Mouse (Mus musculus) ovary, adult 18-20 months (tissue): Measurements from ENCODE around the gene Scgb2a2.
A peak's percentile ranks its signal among the peaks of the same experiment; 100 is the strongest.
"Not testable (repeated sequence)": the region's sequence is repeated elsewhere in the genome, so short reads cannot be mapped to it uniquely, and the experiment has no call there.

Source experiments
- DNase-seq: peaks from one replicate; pipeline ENCODE4 v3.0.0; 2022; ENCODE audit warnings: low spot score, mixed read lengths

Scgb2a2 gene

DNA sequence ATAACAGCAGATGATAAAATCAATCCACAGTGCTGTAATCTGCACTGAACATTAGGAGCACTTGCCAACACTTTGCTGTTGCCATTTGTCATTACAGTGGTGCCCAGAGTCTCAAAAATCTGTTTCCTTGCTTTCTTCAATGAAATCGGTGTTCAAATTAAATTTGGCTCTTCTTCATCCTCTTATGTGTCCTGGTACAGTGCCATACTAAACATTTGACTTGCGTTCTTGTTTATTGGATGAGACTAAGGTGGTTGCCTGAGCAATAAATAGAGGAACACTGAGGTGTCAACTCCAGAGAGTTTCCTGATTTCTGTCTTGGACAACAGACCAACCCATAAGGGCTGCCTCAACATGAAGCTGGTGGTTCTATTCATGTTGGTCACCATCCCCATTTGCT lies at the start of gene Scgb2a2:
Gene Scgb2a2 (plus strand): TSS at position 301 of the 400 bp plus-strand sequence.
- DNase-seq: no peak

GRCm38 (mm10) chr19:9836581-9837340 lies 10.6 kb upstream of the Scgb2a2 start:
- peak; percentile 15 for DNase-seq

DNA sequence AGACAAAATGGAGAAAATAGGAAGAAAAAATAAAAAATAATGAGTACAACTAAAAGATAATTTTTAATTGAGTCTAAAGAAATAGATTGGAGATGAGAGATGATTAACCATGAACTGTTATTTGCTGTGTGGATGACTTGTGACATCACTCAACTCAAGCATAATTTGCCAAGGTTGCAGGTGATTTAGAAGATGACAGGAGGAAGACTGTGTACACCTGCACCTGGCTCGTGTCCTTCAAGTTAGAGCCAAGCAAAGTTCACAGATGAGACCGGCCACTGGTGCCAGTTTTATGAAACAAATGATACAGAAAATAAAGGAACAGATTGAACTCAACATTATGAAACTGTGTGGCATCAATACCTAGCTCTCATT lies 10.0 kb upstream of the Scgb2a2 start:
- no peak for DNase-seq

DNA sequence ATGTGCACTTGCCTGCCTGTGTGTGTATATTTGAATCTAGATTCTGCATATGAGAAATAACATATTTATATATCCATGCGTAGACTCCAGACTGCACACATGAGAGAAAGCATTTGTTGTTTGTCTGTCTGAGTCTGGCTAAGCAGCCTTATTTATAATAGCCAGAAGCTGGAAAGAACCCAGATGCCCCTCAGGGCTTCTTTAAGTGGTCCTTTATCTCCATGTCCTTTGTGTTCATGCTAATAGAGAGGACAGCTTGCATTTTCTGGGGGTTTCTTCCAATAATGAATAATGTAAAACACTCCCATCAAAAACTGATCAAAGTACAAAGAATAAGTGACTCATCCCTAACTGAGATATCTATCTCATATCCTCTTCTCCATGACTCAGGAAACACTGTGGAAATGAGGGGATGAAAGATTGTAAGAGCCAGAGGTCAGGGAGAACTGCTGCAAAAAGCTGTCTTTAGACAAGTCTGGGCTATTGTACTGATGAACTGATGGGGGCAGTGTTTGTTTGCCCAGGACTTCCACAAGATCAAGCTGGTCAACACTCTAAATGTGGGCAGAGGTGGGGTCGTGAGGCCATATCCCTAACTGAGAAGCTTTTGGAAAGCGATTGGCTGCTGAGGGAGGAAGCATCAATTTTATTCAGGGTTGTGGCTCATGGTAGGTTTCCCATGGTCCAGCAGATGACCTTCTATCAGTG lies 2.2 kb downstream of the Scgb2a2 start:
- not testable (repeated sequence) for DNase-seq

DNA sequence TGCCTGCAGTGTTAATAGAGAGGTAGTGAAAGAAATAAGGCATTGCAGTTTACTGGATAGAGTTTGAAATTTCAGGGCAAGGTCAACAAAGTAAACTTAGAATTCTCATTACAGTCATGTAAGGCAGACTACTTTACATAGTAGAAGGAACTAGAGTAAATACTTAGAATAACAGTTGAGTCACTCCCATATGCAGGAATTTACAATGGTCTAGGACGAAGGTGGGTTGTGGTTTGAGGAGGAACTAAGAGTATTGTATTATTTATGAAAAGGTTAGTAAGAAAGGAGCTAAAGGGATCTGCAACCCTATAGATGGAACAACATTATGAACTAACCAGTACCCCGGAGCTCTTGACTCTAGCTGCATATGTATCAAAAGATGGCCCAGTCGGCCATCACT lies 13.5 kb downstream of the Scgb2a2 start:
- not testable (repeated sequence) for DNase-seq

- DNase-seq: no peak
Measured at GRCm38 (mm10) chr19:9864856-9865255, 17.5 kb downstream of the Scgb2a2 start.

DNA sequence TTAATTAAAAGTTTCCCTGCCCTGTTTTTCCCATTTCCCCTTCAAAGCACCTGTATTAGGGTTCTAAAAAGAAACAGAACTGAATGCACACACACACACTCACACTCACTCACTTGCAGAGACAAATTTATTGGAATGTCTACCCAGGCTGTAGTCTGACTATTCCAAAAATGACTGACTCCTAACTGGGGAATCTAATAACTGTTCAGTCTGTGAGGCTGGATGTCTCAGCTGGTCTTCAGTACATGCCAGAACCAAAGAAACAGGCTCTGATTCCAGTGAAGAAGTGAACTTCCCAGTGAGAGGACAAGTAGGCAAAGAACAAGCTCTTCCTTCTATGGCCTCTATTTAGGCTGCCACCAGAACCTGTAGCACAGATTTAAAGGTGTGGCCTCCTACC lies 18.1 kb downstream of the Scgb2a2 start:
- no peak for DNase-seq

DNA sequence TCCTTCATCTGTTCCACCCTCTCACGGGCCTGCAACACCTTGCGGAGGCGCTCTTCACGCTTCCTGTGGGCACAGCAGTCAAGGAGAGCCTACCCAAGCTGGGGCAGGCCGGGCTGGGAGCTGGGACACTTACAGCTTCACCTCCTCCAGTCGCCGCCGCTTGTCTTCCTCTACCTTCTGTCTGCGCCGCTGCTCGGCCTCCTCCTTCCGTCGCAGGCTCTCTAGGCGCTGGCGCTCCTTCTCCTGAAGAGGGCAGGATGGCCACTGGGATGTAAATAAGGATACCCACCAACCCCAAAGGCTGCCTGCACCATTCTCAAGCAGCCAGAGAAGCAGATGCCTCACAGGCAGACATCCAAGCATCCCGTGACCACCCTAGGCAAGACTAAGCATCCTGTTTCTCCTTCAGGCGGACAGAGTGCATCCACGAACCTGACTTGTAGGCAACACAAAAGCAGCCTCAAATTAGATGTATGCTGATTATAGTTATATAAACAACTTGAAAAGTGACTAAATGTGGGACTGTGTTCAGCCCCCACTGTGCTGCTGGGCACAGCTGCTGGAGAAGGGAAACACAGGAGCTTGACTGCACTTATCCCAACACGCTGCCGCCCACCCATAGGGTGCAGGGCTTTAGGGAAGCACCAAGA lies 30.9 kb downstream of the Scgb2a2 start:
- no peak for DNase-seq

- DNase-seq: no peak
Measured at GRCm38 (mm10) chr19:9886348-9886747, 39.0 kb downstream of the Scgb2a2 start.

- no peak for DNase-seq
Measured at GRCm38 (mm10) chr19:9886771-9887170, 39.4 kb downstream of the Scgb2a2 start.

- no peak for DNase-seq
Measured at GRCm38 (mm10) chr19:9896067-9896466, 48.7 kb downstream of the Scgb2a2 start.

DNA sequence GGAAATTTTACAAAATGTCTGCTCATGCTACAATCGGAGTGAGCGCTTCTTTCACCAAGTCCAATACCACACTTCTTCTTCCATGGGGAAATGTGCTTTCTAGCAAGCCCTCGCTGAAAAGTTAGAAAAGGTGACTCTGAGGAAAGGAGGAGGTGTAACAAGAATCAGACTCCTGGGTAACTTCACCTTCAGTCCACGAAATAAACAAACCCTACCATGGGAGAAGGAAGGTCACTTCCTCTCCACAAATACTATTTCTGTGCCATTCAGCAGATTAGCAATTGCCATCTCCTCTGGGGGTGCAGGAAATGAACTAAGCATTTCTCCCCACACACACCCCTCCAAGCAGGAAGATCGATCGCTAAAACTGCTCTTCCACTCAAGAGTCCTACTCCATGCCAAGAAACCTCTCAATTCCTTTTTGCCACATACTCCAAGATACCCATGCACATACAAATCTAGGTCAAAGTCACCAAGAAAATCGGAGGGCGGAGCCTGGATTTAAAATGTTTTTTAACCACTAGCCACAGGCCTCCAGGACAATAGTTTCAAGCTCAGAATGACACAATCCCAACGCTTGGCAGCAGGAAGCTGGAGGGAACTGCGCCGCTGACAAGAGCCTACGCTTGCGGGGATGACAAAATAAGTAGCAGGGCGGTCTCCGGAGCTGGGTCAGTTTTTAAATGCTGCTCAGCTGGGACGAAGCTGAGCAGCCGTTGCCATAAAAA lies 51.1 kb downstream of the Scgb2a2 start:
- DNase-seq: no peak

DNA sequence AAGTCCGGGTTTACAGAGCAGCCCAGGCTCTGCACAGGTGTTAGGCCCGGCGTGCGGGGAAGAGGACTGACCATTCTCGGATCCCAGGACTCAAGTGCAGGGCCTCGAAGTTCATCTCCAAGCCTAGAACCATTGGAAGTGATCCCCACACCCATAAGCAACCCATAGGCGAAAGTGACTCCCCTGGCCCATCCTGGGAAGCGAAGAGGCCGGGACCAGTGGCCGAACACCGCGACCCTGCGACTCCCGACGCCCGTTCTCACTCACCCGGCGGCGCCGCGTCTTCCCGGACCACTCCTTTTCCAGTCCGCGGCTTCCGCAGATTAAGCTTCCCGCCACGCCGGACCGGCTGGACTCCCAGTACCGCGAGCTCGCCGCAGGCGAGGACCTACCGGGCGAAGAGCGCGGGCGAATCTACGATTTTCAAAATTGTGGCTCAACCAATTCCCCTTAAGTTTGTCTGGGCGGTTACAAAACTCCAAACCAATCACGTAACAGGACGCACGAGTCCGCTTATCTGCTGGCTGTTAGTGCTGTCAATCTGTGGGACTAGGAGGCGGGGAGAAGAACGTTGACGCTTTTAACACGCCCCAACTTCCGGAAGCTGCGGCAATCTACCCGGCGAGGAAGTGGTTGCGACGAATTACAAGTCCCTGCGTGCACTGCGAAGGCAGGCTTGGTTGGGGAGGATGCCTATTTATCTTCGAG lies 51.9 kb downstream of the Scgb2a2 start, which contains the start of gene Incenp:
Gene Incenp (minus strand): TSS at position 480 of the 708 bp plus-strand sequence.
- peak; percentile 93 for DNase-seq

GRCm38 (mm10) chr19:9899780-9900146 lies 52.4 kb downstream of the Scgb2a2 start:
- no peak for DNase-seq

GRCm38 (mm10) chr19:9900696-9901095 lies 53.3 kb downstream of the Scgb2a2 start:
- DNase-seq: not testable (repeated sequence)
